In genomic region chr12:108794979-108795537, GRCm38 (mm10) we compare ENCODE assay signal across 8 mouse cellular contexts. TPM values are rescaled to one million over a fixed set of nuclear protein-coding genes. Genes with fewer than 3 reads are reported as not detected.
DNase-seq lines count a peak whose midpoint lies in the region; ATAC-seq and TF ChIP-seq lines count a peak whose summit lies in the region.

No protein-coding gene starts in this region.

- no peak for TF ChIP-seq CTCF in left cerebral cortex, adult 2 months (IDR thresholded peaks at IDR 0.05)
- TF ChIP-seq CTCF in hindbrain, postnatal 0 days (IDR thresholded peaks at IDR 0.05; ENCODE audit: low read depth): no peak
- no peak for TF ChIP-seq CTCF in midbrain, postnatal 0 days (IDR thresholded peaks at IDR 0.05)

- peak overlapping the region; percentile 93 for H3K4me3 ChIP-seq in left cerebral cortex, adult 2 months
- H3K4me3 ChIP-seq in hindbrain, postnatal 0 days (ENCODE audit: low read length): peak overlapping the region; percentile 94
- H3K4me3 ChIP-seq in midbrain, postnatal 0 days (ENCODE audit: low read depth, low read length): peak overlapping the region; percentile 99

- no peaks in the 10 kb centered on the region for H3K36me3 ChIP-seq in hindbrain, postnatal 0 days (ENCODE audit: insufficient read depth, low read length)
- no peaks in the 10 kb centered on the region for H3K36me3 ChIP-seq in midbrain, postnatal 0 days (ENCODE audit: insufficient read depth, low read length)

- no peak for DNase-seq in left cerebral cortex, adult 2 months (ENCODE audit: extremely low spot score in 1 of 2, low spot score in 2 of 2)
- DNase-seq in left cerebral cortex, postnatal 14 days (ENCODE audit: low spot score in 2 of 2): no peak
- peak; percentile 14 for DNase-seq in hindbrain, postnatal 0 days (ENCODE audit: low spot score)
- peak; percentile 10 for DNase-seq in midbrain, postnatal 0 days (ENCODE audit: low spot score)
- no peak for DNase-seq in right cerebral cortex, postnatal 14 days
- DNase-seq in T-cell, adult 2 months (ENCODE audit: low spot score): no peak

- 0 out of 2 replicates have a peak, but pooled peaks have one; percentile 18 for ATAC-seq in common myeloid progenitor, adult 5-6 weeks (replicated peaks; ENCODE audit: low read depth, poor library complexity, severe bottlenecking)
- ATAC-seq in hindbrain, postnatal 0 days: no peak
- no peak for ATAC-seq in midbrain, postnatal 0 days (ENCODE audit: low FRiP score)
- ATAC-seq in monocyte, adult 5-6 weeks (replicated peaks; ENCODE audit: insufficient number of reproducible peaks, low FRiP score, low TSS enrichment, poor library complexity, severe bottlenecking): no peak

- peak overlapping the region; percentile 92 for H3K9ac ChIP-seq in hindbrain, postnatal 0 days (replicated peaks; ENCODE audit: low read length)
- H3K9ac ChIP-seq in midbrain, postnatal 0 days (replicated peaks; ENCODE audit: low read length, poor library complexity, severe bottlenecking): peak overlapping the region; percentile 89

- H3K9me3 ChIP-seq in hindbrain, postnatal 0 days (ENCODE audit: low read length): no peaks in the 10 kb centered on the region
- H3K9me3 ChIP-seq in midbrain, postnatal 0 days (ENCODE audit: low read length): no peaks in the 10 kb centered on the region

- no peaks in the 10 kb centered on the region for H3K27me3 ChIP-seq in hindbrain, postnatal 0 days (ENCODE audit: insufficient read depth, low read length)
- H3K27me3 ChIP-seq in midbrain, postnatal 0 days (ENCODE audit: insufficient read depth, low read length): no peaks in the 10 kb centered on the region

- peak overlapping the region; percentile 95 for H3K27ac ChIP-seq in left cerebral cortex, adult 2 months
- peak overlapping the region; percentile 98; the same call in 1 of the 2 replicates for H3K27ac ChIP-seq in hindbrain, postnatal 0 days
- H3K27ac ChIP-seq in midbrain, postnatal 0 days (ENCODE audit: low read depth, low read length): peak overlapping the region; percentile 99; the same call in 1 of the 2 replicates

- WGBS in hindbrain, postnatal 0 days: 11% methylated on average over 9 of the region's 9 CpGs
- WGBS in midbrain, postnatal 0 days: 13% methylated on average over 9 of the region's 9 CpGs

- H3K4me2 ChIP-seq in hindbrain, postnatal 0 days (ENCODE audit: low read depth, low read length): peak overlapping the region; percentile 69
- H3K4me2 ChIP-seq in midbrain, postnatal 0 days (ENCODE audit: low read depth, low read length, poor library complexity, severe bottlenecking): peak overlapping the region; percentile 62

- intact Hi-C loops in left cerebral cortex, adult 2 months (cut with DNase I): loop anchor here (2.0 to 5.0 kb wide), 2 partner anchors 40 to 97 kb away; partner anchors contain the start of genes Slc25a29, Wars and Wdr25
- intact Hi-C loops in left cerebral cortex, postnatal 14 days (cut with DNase I): loop anchor here (2.0 kb wide), 1 partner anchor 42 kb away; the partner anchor contains the start of gene Slc25a47

- H3K4me1 ChIP-seq in hindbrain, postnatal 0 days (ENCODE audit: insufficient read depth, low read length): peaks cover 17% of the 10 kb centered on the region
- peaks cover 12% of the 10 kb centered on the region for H3K4me1 ChIP-seq in midbrain, postnatal 0 days (ENCODE audit: insufficient read depth, low read length)

RNA-seq across cellular contexts. Expression of gene Yy1, which starts 2.3 kb away (rescaled TPM):
- total RNA-seq in left cerebral cortex, adult 2 months (2021): 10 to 100 TPM; 51.1 to 51.9 TPM
- total RNA-seq in left cerebral cortex, postnatal 14 days (2021): 10 to 100 TPM; 46.3 to 47.9 TPM
- total RNA-seq in common myeloid progenitor, adult 5-6 weeks (2017): 65.9 and 74.4 TPM in 2 replicates
- 29.6 and 30.2 TPM in 2 replicates for total RNA-seq in hindbrain, postnatal 0 days (2014; rRNA removed)
- polyA plus RNA-seq in hindbrain, postnatal 0 days (2015; fragmentation: Nextera tagmentation; extraction: Ambion mirVana): 7.9 and 8.2 TPM in 2 replicates
- total RNA-seq in midbrain, postnatal 0 days (2014; rRNA removed): 35.4 and 38.3 TPM in 2 replicates
- 7.4 and 9.2 TPM in 2 replicates for polyA plus RNA-seq in midbrain, postnatal 0 days (2015; fragmentation: Nextera tagmentation; extraction: Ambion mirVana)
- 51.4 to 60.9 TPM (median 60.3 TPM) in 3 replicates for total RNA-seq in monocyte, adult 5-6 weeks (2017)

RNA-seq across cellular contexts. Expression of gene Slc25a29, which starts 40.6 kb away (rescaled TPM):
- 10 to 100 TPM; 11.2 to 16.6 TPM for total RNA-seq in left cerebral cortex, adult 2 months (2021)
- 10 to 100 TPM; 14.7 to 15.8 TPM for total RNA-seq in left cerebral cortex, postnatal 14 days (2021)
- total RNA-seq in common myeloid progenitor, adult 5-6 weeks (2017): 0.78 TPM in 1 of 2 replicates, not detected in the other
- 15.5 and 18.0 TPM in 2 replicates for total RNA-seq in hindbrain, postnatal 0 days (2014; rRNA removed)
- polyA plus RNA-seq in hindbrain, postnatal 0 days (2015; fragmentation: Nextera tagmentation; extraction: Ambion mirVana): 13.0 and 14.4 TPM in 2 replicates
- total RNA-seq in midbrain, postnatal 0 days (2014; rRNA removed): 20.1 and 21.8 TPM in 2 replicates
- 14.6 and 15.6 TPM in 2 replicates for polyA plus RNA-seq in midbrain, postnatal 0 days (2015; fragmentation: Nextera tagmentation; extraction: Ambion mirVana)
- total RNA-seq in monocyte, adult 5-6 weeks (2017): 0.11 to 1.8 TPM in 2 of 3 replicates, not detected in the other

RNA-seq across cellular contexts. Expression of gene Slc25a47, which starts 40.8 kb away (rescaled TPM):
- 10 to 100 TPM in 1 of 2 experiments, 1 to 10 TPM in 1; 9.1 to 11.9 TPM for total RNA-seq in left cerebral cortex, adult 2 months (2021)
- 1 to 10 TPM; 7.3 to 8.3 TPM for total RNA-seq in left cerebral cortex, postnatal 14 days (2021)
- 8.3 and 10.4 TPM in 2 replicates for total RNA-seq in common myeloid progenitor, adult 5-6 weeks (2017)
- total RNA-seq in hindbrain, postnatal 0 days (2014; rRNA removed): 4.0 and 13.7 TPM in 2 replicates
- polyA plus RNA-seq in hindbrain, postnatal 0 days (2015; fragmentation: Nextera tagmentation; extraction: Ambion mirVana): 5.9 and 6.7 TPM in 2 replicates
- 8.6 and 13.2 TPM in 2 replicates for total RNA-seq in midbrain, postnatal 0 days (2014; rRNA removed)
- 5.7 and 5.9 TPM in 2 replicates for polyA plus RNA-seq in midbrain, postnatal 0 days (2015; fragmentation: Nextera tagmentation; extraction: Ambion mirVana)
- total RNA-seq in monocyte, adult 5-6 weeks (2017): 0.48 to 1.3 TPM in 2 of 3 replicates, not detected in the other

Comparison
In these comparisons a context has a peak if more than half of its experiments do, and no peak if none do; other contexts are left out.
1. DNase-seq: peak in hindbrain, postnatal 0 days (single experiment) and midbrain, postnatal 0 days (single experiment); none in left cerebral cortex, adult 2 months (0 of 2), left cerebral cortex, postnatal 14 days (0 of 2), right cerebral cortex, postnatal 14 days (single experiment) and T-cell, adult 2 months (single experiment).
2. Peak in every context shown above with its lines, with median percentiles within 50 percentile points of each other: H3K27ac ChIP-seq and H3K4me3 ChIP-seq.